Mouse (Mus musculus) adrenal gland, postnatal 25 days (tissue): ENCODE data around the gene Zfp618. TPM values are rescaled to one million over a fixed set of nuclear protein-coding genes. Genes with fewer than 3 reads are reported as not detected.

Experiments used
- DNase-seq: peaks from one replicate; pipeline ENCODE4 v3.0.0; 2021; ENCODE audit warnings: mixed read lengths
- total RNA-seq: library from RNA; stranded (reverse); gene quantifications from 2 replicates; pipeline ENCODE4 v1.2.3, GENCODE M21; 2021

The Zfp618 gene
- total RNA-seq, 1 experiment from 2014 or later: 10.3 TPM

- DNase-seq: no peak
Observed at GRCm38 (mm10) chr4:62999321-62999720, 33.9 kb downstream of the Zfp618 start.

GRCm38 (mm10) chr4:62999916-63000315, 34.5 kb downstream of the Zfp618 start:
- DNase-seq: no peak

DNA sequence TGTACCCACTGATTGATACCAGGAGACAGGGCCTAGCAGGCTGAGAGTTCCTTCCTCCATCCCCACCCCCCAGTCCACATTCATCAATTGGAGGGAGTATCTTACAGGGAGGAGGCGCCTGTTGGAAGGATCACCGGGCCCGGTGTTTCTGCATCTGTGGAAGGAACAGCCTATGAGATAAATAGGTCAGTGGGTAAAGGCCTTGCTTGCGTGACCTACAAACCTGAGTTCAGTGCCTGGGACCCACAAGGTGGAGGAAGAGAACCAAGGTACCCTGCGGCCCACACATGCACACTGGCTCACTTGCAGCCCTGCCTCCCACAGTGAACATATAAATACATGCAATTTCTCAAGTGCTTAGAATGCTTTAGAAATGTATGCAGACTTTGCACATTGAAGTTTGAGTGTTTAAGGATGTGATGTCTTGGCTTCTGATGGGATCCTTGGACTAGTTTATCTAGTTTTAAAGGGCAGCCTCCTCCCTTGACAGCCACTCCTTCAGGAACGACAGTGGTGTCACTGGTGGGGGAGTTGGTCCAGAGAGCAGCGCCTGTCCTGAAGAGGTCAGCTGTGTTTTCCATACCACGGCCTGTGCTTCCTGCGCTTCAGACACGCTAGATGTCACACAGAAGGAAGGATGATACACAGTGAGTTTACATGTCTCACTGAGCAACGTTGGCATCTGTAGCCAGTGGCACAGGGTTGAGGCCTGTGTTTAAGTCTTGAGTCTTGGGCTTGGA, 35.1 kb downstream of the Zfp618 start:
- no peak for DNase-seq

GRCm38 (mm10) chr4:63002386-63002785, 37.0 kb downstream of the Zfp618 start:
- DNase-seq: no peak

GRCm38 (mm10) chr4:63004519-63004918, 39.1 kb downstream of the Zfp618 start:
- no peak for DNase-seq

DNA sequence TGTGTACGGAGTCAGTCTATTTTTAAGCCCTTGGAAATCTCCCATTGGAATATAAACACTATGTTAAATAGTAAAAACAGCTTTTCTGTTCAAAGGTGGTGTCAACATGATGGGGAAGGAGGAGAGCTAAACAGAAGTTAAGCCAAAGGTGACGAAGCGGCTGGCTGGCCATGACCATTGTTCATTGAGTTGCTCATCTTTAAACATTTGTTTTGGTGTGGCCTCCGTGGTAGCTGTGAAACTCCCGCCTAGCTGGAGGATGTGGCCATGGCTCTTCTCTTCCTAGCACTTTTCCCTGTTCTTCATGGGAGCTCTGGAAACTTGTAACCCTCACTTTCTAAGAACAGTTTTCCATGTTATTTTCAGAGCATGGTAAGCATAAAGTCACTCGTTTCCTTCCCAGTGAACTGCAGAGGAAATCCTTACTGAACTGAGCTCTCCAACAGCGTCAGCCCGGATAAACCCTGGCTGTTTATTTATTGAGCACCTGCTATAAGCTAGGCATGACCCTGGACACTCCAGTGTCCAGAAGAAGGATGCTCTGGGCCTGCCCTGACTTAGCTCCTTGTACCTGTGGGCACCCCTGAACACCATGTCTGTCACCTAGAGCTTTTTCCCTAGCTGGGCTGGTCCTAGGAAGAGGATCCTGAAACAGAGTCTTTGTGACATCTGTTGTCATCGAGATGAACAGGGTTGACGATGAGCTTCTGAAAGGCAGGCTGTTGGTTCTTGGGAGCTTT, 40.2 kb downstream of the Zfp618 start:
- no peak for DNase-seq

DNA sequence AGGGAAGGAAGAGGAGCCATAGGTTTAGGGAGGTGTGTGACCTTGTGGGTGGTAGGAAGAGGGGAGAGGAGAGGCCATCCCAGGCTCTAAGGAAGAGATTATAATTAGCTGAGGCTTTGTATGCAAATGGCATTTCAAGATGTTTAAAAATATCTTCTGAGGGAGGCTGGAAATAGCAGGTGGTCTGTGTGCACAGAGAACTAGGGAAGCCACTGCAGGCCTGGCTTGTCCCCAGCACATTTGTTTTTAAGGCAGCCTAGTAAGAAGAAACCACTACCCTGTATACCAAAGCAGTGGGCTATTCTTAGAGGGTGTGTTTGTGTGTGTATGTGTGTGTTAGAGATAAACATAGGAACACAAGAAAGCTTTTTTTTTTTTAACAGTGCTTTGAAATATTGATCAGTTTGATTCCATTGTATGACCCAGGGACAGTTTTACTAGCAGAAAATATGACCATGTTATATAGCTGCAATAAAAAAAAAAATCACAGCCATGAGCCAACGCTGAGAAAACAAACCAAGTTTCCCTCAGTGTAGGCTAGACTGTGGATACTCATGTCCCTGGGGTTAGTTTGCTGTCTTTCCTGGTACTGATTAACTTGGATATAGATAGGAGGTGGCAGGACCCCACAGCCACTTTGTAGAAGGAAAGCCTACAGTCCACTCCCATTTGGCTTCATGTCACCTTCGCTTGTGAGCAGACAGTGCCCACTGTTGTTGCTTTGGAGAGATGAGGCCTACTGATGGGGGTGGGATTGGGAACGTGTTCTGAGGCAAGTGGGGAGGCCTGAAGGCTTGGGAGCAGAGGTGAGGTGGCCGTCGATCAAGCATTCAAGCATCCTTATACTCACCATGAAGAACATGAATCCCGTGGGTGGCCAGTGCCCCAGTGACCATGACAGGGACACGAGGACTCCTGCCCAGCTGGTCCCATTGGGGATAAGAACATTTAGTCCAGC, 41.1 kb downstream of the Zfp618 start:
- DNase-seq: no peak

GRCm38 (mm10) chr4:63008206-63008605, 42.8 kb downstream of the Zfp618 start:
- no peak for DNase-seq

GRCm38 (mm10) chr4:63008822-63009221, 43.4 kb downstream of the Zfp618 start:
- no peak for DNase-seq

DNA sequence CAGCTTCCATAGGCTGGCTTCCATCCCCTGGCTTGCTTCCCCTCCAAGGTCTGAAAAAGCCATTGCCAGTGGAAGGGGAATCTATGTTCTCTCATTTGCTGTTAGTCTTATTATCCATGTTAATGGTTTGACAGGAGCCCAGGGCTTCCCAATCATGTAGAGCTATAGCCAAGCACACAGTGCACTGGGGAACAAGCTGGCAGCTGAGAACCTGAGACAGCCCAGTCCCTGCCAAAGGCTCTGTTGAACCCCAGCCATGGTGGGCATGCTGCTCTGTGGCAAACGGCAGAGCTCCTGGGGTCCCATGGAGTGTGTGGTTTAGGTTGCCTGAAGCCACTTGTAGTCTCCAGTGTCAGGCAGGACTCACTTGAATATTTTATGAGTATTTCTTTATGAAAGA, 44.4 kb downstream of the Zfp618 start:
- peak; percentile 10 for DNase-seq

- DNase-seq: peak; percentile 28
Observed at GRCm38 (mm10) chr4:63010226-63010625, 44.9 kb downstream of the Zfp618 start.

DNA sequence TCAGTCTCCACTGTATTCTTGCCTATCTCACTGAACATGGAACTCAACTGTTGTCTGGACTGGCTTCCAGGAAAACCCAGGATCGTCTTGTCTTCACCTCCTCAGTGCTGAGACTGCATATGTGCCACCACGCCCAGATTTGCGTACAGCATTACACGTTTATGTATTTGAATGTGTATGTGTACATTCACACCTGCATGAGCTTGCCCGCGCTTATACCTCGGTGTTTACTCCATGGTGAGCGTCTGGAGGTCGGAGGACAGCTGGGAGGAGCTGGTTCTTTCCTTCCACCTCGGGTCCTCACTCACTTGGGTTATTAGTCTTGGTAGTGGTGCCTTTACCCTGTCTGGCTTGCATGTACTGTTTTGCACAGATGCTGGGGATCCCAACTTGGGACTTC, 53.2 kb downstream of the Zfp618 start:
- no peak for DNase-seq

- DNase-seq: peak; percentile 9
Observed at GRCm38 (mm10) chr4:63019428-63019858, 54.1 kb downstream of the Zfp618 start.

- DNase-seq: no peak
Observed at GRCm38 (mm10) chr4:63021034-63021700, 55.8 kb downstream of the Zfp618 start.

- no peak for DNase-seq
Observed at GRCm38 (mm10) chr4:63023465-63023864, 58.1 kb downstream of the Zfp618 start.

DNA sequence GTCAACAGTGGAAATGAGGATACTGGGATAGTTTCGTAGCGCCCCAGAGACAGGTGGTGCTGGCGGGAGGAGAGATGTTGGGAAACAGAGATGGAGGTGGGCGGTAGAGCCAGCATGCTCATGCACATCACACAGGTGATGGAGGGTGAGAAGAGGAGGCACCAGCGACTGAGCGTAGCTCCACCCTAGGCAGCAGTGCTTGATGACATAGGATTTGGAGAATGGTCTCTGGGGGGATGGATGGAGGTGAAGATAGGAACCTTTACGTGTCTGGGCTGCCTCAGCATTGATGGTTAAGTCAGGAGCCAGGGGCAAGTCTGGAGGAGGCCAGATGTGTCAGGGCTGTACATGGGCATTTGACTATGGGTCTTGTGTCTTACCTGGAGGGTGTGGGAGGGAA, 58.7 kb downstream of the Zfp618 start:
- no peak for DNase-seq

- DNase-seq: no peak
Observed at GRCm38 (mm10) chr4:63024734-63025256, 59.4 kb downstream of the Zfp618 start.

DNA sequence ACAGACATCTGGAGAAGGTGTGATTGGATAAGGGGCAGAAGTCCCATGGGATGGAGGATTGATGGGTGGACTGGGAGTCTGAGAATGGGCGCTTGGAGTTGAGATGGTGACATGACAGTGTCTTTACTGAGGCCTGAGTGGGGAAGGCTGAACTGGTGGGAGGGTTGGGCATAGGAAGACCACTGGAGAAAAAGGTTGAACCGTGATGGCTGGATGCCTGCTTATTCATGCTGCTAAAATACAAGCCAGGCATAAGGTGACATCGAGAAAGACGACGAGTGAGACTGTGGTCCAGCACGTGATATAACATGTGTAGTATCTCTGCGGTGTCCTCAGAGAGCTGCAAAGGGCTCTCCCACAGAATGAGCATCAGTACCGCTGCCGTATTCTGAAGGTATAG, 59.9 kb downstream of the Zfp618 start:
- no peak for DNase-seq

- DNase-seq: no peak
Observed at GRCm38 (mm10) chr4:63026286-63026685, 60.9 kb downstream of the Zfp618 start.

GRCm38 (mm10) chr4:63027451-63027850, 62.1 kb downstream of the Zfp618 start:
- no peak for DNase-seq

DNA sequence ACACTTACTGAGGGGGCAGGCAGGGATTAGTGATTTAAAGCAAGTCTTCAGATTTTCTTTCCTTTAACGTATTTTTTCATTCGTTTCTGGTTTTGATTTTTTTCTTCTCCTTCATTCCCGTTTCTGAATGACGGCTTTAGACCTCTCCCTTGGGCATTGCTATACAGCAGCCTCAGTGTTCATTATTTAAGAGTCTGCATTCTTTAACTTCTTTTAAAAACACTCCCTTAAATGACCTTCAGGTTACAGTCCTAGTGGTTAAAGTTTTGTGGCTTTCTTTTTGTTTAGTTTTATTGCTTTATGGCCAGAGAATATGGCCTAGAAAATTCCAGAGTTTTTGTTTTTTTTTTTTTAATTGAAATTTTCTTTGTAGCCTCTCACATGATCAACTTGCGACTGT, 64.8 kb downstream of the Zfp618 start:
- DNase-seq: no peak

DNA sequence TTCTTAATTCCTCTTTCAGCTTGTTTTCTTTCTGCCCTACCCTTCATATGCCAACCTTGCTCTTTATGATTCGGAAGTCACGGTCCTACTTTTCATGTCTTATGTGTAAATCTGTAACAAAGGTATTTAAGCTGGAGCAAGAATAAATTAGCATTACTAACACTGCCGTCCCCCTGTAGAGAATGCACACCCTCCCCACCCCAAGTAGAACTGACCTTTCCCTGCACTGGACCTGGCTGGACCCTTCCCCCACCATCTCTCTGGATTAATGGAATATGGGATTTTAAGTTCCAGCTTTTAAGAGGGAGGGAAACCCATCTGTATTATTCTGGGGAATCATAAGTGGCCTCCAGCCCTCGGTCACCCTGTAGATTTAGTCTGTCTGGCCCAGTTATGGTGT, 65.9 kb downstream of the Zfp618 start:
- DNase-seq: no peak
